Mouse (Mus musculus) heart, postnatal 10 days (tissue): ENCODE data around the gene Gatad2a. TPM values are rescaled to one million over a fixed set of nuclear protein-coding genes. Genes with fewer than 3 reads are reported as not detected.
A peak's percentile ranks its signal among the peaks of the same experiment; 100 is the strongest.
"Not testable (repeated sequence)": the region's sequence is repeated elsewhere in the genome, so short reads cannot be mapped to it uniquely, and the experiment has no call there.

Source experiments
- DNase-seq, 2 experiments: peaks; one replicate each; pipeline ENCODE4 v3.0.0; 2021
- intact Hi-C: fragments of 180-260 bp; cut with DNase I; formaldehyde crosslinking; loops from one replicate; pipeline ENCODE4 v1.15.1; 2025
- total RNA-seq, 2 experiments: library from RNA; stranded (reverse); gene quantifications; 2 replicates each; pipeline ENCODE4 v1.2.3; 2021

Gatad2a gene
- total RNA-seq, 2 experiments from 2014 or later: 62.1 to 63.1 TPM

- intact Hi-C loops: loop anchor here (2.0 kb wide), 1 partner anchor 46 kb away; the partner anchor contains the start of genes Mau2 and Sugp1
Observed at GRCm38 (mm10) chr8:69996589-69997285, 553 bp upstream of the Gatad2a start.

GRCm38 (mm10) chr8:69995422-69995775 lies 785 bp downstream of the Gatad2a start:
- DNase-seq: no peak
- intact Hi-C loops: loop anchor here (2.0 kb wide), 1 partner anchor 21 kb away; no protein-coding TSS in a partner anchor

More at GRCm38 (mm10) chr8:69996589-69997285, 553 bp upstream of the Gatad2a start:
- no peak for DNase-seq

- DNase-seq, intact Hi-C loops: not testable (repeated sequence)
Observed at GRCm38 (mm10) chr8:69988936-69989335, 7.2 kb downstream of the Gatad2a start.

GRCm38 (mm10) chr8:69987744-69988143 lies 8.4 kb downstream of the Gatad2a start:
- DNase-seq: no peak
- intact Hi-C loops: no loop called here

- intact Hi-C loops: no loop called here
Observed at GRCm38 (mm10) chr8:69984876-69985553, 11.2 kb downstream of the Gatad2a start.

GRCm38 (mm10) chr8:69978456-69978855 lies 17.7 kb downstream of the Gatad2a start:
- intact Hi-C loops: no loop called here
- DNase-seq: no peak

More at GRCm38 (mm10) chr8:69984876-69985553, 11.2 kb downstream of the Gatad2a start:
- DNase-seq: no peak

GRCm38 (mm10) chr8:69974806-69975205 lies 21.4 kb downstream of the Gatad2a start:
- DNase-seq: no peak
- intact Hi-C loops: loop anchor here (2.0 kb wide), 1 partner anchor 20 kb away; no protein-coding TSS in a partner anchor

- intact Hi-C loops: loop anchor here (2.0 kb wide), 1 partner anchor 21 kb away; no protein-coding TSS in a partner anchor
- DNase-seq: peak; percentile 97 to 99
Observed at GRCm38 (mm10) chr8:69974194-69974614, 22.0 kb downstream of the Gatad2a start.

- intact Hi-C loops: loop anchor here (2.0 kb wide), 3 partner anchors 21 to 53 kb away; no protein-coding TSS in a partner anchor
- DNase-seq: peak; percentile 59 to 67
Observed at GRCm38 (mm10) chr8:69973442-69974161, 22.6 kb downstream of the Gatad2a start.

GRCm38 (mm10) chr8:69973063-69973441 lies 23.1 kb downstream of the Gatad2a start:
- intact Hi-C loops: loop anchor here (2.0 kb wide), 2 partner anchors 34 to 52 kb away; no protein-coding TSS in a partner anchor
- DNase-seq: no peak

GRCm38 (mm10) chr8:69970880-69971279 lies 25.3 kb downstream of the Gatad2a start:
- no peak for DNase-seq
- intact Hi-C loops: no loop called here

- DNase-seq: no peak
- intact Hi-C loops: no loop called here
Observed at GRCm38 (mm10) chr8:69967291-69967933, 28.8 kb downstream of the Gatad2a start.

- intact Hi-C loops: no loop called here
- no peak for DNase-seq
Observed at GRCm38 (mm10) chr8:69959241-69959640, 36.9 kb downstream of the Gatad2a start.

GRCm38 (mm10) chr8:69957879-69958278 lies 38.3 kb downstream of the Gatad2a start:
- intact Hi-C loops: no loop called here
- DNase-seq: no peak

GRCm38 (mm10) chr8:69957419-69957818 lies 38.8 kb downstream of the Gatad2a start:
- intact Hi-C loops: no loop called here

GRCm38 (mm10) chr8:69956651-69957050 lies 39.5 kb downstream of the Gatad2a start:
- DNase-seq: no peak
- intact Hi-C loops: no loop called here

More at GRCm38 (mm10) chr8:69957419-69957818, 38.8 kb downstream of the Gatad2a start:
- DNase-seq: no peak

- intact Hi-C loops: loop anchor here (2.0 kb wide), 1 partner anchor 14 kb away; no protein-coding TSS in a partner anchor
- no peak for DNase-seq
Observed at GRCm38 (mm10) chr8:69954642-69955041, 41.5 kb downstream of the Gatad2a start.

- intact Hi-C loops: loop anchor here (2.0 kb wide), 1 partner anchor 13 kb away; no protein-coding TSS in a partner anchor
- no peak for DNase-seq
Observed at GRCm38 (mm10) chr8:69954213-69954612, 42.0 kb downstream of the Gatad2a start.

GRCm38 (mm10) chr8:69950300-69950699 lies 45.9 kb downstream of the Gatad2a start:
- intact Hi-C loops: no loop called here
- DNase-seq: no peak

- intact Hi-C loops, DNase-seq: not testable (repeated sequence)
Observed at GRCm38 (mm10) chr8:69942495-69942894, 53.7 kb downstream of the Gatad2a start.
